Mouse (Mus musculus) kidney, embryonic 14.5 days (tissue): Measurements from ENCODE around the gene Spred3. TPM values are rescaled to one million over a fixed set of nuclear protein-coding genes. Genes with fewer than 3 reads are reported as not detected.
"Not testable (repeated sequence)": the region's sequence is repeated elsewhere in the genome, so short reads cannot be mapped to it uniquely, and the experiment has no call there.

ENCODE experiments used
- ATAC-seq: fragments of 200-750 bp; cut with Nextera tagmentation; 2 replicates; pipeline ENCODE4 v1.8.0; 2017; ENCODE audit warnings: moderate number of reproducible peaks, mild to moderate bottlenecking, moderate TSS enrichment, moderate library complexity; ENCODE audit not compliant: low FRiP score, low TSS enrichment
- H3K27ac ChIP-seq: fragments of 300-500 bp; sonication (generic); 2 replicates; pipeline ENCODE4 v1.5.1; 2014; ENCODE audit warnings: low read depth, mild to moderate bottlenecking, low read length, moderate library complexity, mixed read lengths
- H3K27me3 ChIP-seq: fragments of 300-500 bp; sonication (generic); 2 replicates; pipeline ENCODE4 v1.6.1; 2014; ENCODE audit warnings: mild to moderate bottlenecking, low read length; ENCODE audit not compliant: control insufficient read depth, insufficient read depth
- H3K36me3 ChIP-seq: fragments of 300-500 bp; sonication (generic); 2 replicates; pipeline ENCODE4 v1.6.1; 2014; ENCODE audit warnings: low read length, mixed read lengths; ENCODE audit not compliant: control insufficient read depth, insufficient read depth
- H3K4me1 ChIP-seq: fragments of 300-500 bp; sonication (generic); 2 replicates; pipeline ENCODE4 v1.6.1; 2014; ENCODE audit warnings: low read length, mixed read lengths; ENCODE audit not compliant: control insufficient read depth, insufficient read depth
- H3K4me2 ChIP-seq: fragments of 300-500 bp; sonication (generic); replicated peaks from 2 replicates; pipeline ENCODE4 v1.6.1; 2014; ENCODE audit warnings: low read depth, mild to moderate bottlenecking, low read length
- H3K4me3 ChIP-seq: fragments of 300-500 bp; sonication (generic); 2 replicates; pipeline ENCODE4 v1.5.1; 2014; ENCODE audit warnings: mild to moderate bottlenecking, low read length
- H3K9ac ChIP-seq: fragments of 300-500 bp; sonication (generic); 2 replicates; pipeline ENCODE4 v1.6.1; 2014; ENCODE audit warnings: low read depth, mild to moderate bottlenecking, low read length, moderate library complexity
- H3K9me3 ChIP-seq: fragments of 300-500 bp; sonication (generic); 2 replicates; pipeline ENCODE4 v1.6.1; 2016; ENCODE audit warnings: low read length; ENCODE audit not compliant: control insufficient read depth
- WGBS: fragments of 180-500 bp; shearing (Covaris S2); extraction: QIAGEN DNeasy Blood & Tissue Kit; methylation state at CpG from one replicate; pipeline ENCODE4 v1.1.7; 2014; 5-methylcytosine and 5-hydroxymethylcytosine counted together
- polyA plus RNA-seq: library from polyadenylated mRNA; unstranded; fragments of >200 nt; fragmentation: Nextera tagmentation; extraction: Ambion mirVana; gene quantifications from 2 replicates; pipeline ENCODE4 v1.2.1, GENCODE M21; 2014

The Spred3 gene
- 6.0 and 6.4 TPM in 2 replicates for polyA plus RNA-seq

DNA sequence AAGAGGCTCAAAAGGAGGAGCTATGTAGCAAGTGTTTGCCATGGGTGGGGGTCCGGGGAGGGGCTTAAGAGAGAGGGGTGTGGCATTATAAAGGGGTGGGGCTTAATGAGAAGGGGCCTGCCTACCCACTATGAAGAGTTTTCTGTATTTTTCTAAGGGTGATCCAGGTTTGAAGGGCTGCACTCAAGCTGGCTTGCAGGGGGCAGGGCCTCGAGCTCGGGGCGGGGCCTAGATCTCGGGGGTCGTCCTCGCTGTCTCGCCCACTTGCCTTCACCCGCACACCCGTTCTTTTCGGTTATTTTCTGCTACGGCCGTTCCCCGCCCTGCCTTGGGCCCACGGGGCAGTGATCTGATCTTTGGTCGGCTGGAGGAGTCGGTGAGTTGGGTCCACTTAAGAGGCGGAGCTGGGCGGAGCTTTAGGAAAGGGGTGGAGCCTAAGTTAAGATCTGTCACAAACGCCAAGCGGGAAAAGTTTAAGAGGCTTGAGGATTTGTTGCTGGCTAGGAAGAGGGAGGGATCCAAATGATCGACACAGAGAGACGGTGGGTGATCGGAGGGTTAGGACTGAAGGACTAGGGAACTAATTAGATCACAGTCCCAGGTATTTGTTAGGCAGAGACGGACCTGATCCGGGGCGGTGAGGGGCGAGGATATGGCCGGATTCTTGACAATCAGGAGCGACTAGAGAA lies at the start of gene Spred3, which contains the start of gene Ggn:
Gene Spred3, minus strand, starts transcription at position 346 of the 689 bp plus-strand sequence.
Gene Ggn, plus strand, starts transcription at position 145 of the 689 bp plus-strand sequence.
- H3K27me3 ChIP-seq: peaks cover 32% of the 10 kb centered on the region
- peak within 1 kb of the TSS; percentile 77 for H3K4me2 ChIP-seq
- peaks cover 28% of the 10 kb centered on the region for H3K4me1 ChIP-seq
- no peaks in the 10 kb centered on the region for H3K9me3 ChIP-seq
- peaks cover 19% of the 10 kb centered on the region for H3K36me3 ChIP-seq
- H3K4me3 ChIP-seq: peak within 1 kb of the TSS; percentile 65
- peak within 1 kb of the TSS; percentile 82 for H3K27ac ChIP-seq
- WGBS: 1% methylated on average over 30 of the region's 30 CpGs
- peak; percentile 78 for ATAC-seq
- H3K9ac ChIP-seq: peak within 1 kb of the TSS; percentile 66

DNA sequence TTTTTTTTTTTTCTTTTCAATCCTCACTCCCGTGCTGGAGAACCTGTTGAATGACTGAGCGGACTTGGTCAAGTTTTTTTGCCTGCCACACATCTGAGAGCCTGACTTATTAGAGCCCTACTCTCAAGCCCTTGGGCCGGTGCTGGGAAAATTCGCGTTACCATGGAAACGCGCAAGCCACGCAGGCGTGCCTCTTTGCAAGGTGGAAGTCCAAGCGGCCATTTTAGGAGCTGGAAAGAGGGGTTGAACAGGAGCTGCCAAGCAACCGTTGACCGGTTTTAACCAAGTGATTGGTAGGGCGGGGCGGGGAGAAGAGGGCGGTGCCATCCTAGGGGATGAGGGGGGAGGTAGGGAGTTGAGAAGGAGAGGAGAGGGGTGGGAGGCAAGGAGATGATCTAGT lies 44.6 kb upstream of the Spred3 start:
- Histone ChIP-seq H3K4me1 (no peaks in the 10 kb centered on the region), H3K36me3 (no peaks in the 10 kb centered on the region), H3K9ac (no peak overlapping the region), H3K4me3 (no peak overlapping the region), H3K9me3 (peaks cover 7% of the 10 kb centered on the region; the same call in 1 of the 2 replicates), H3K27me3 (no peaks in the 10 kb centered on the region), H3K27ac (no peak overlapping the region), H3K4me2 (no peak overlapping the region)
- no peak for ATAC-seq
- 50% methylated on average over 15 of the region's 15 CpGs for WGBS

DNA sequence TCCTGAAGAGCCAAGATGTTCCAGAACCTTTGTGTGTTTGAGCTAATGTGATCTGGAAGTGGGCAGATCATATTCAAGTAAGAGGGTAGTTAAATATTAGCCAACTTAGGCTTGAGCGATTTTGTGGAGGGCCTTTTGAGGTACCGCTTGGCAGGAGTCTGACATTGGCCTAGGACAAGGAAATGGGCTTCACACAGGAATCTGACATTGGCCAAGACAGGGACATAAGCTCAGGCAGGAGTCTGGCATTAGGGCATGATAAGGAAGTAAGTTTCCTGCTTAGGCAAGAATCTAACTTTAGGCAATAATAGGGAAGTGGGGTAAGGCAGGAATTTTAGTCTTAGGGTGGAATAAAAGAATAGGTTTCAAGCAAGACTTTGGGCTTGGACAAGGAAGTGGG lies 44.0 kb upstream of the Spred3 start:
- Histone ChIP-seq H3K4me2 (no peak overlapping the region), H3K4me3 (no peak overlapping the region), H3K27ac (no peak overlapping the region), H3K9ac (no peak overlapping the region), H3K9me3 (peaks cover 3% of the 10 kb centered on the region; the same call in 1 of the 2 replicates), H3K36me3 (no peaks in the 10 kb centered on the region), H3K4me1 (no peaks in the 10 kb centered on the region), H3K27me3 (no peaks in the 10 kb centered on the region)
- ATAC-seq: no peak
- 46% methylated on average over 2 of the region's 2 CpGs for WGBS

DNA sequence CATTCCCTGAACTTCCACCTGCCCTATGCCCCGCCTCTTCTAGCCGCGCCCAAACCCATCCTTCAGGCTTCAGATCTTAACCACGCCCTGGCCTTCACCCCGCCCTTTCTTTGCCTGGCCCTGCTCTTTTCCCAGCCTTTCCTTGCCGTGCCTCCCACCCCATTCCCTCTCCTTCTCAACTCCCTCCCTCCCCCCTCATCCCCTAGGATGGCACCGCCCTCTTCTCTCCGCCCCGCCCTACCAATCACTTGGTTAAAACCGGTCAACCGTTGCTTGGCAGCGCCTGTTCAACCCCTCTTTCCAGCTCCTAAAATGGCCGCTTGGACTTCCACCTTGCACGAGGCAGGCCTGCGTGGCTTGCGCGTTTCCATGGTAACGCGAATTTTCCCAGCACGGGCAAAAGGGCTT lies 43.5 kb upstream of the Spred3 start, which contains the start of gene Catsperg1:
Gene Catsperg1, minus strand, starts transcription at position 361 of the 408 bp plus-strand sequence.
- H3K27ac ChIP-seq: no peak within 1 kb of the TSS
- no peaks in the 10 kb centered on the region for H3K4me1 ChIP-seq
- H3K27me3 ChIP-seq: no peaks in the 10 kb centered on the region
- H3K4me2 ChIP-seq: peak within 1 kb of the TSS; percentile 31
- ATAC-seq: peak; percentile 75
- H3K4me3 ChIP-seq: no peak within 1 kb of the TSS; the same call in 1 of the 2 replicates
- WGBS: 3% methylated on average over 20 of the region's 20 CpGs
- no peak within 1 kb of the TSS for H3K9ac ChIP-seq
- no peaks in the 10 kb centered on the region for H3K36me3 ChIP-seq
- peaks cover 3% of the 10 kb centered on the region; the same call in 1 of the 2 replicates for H3K9me3 ChIP-seq

DNA sequence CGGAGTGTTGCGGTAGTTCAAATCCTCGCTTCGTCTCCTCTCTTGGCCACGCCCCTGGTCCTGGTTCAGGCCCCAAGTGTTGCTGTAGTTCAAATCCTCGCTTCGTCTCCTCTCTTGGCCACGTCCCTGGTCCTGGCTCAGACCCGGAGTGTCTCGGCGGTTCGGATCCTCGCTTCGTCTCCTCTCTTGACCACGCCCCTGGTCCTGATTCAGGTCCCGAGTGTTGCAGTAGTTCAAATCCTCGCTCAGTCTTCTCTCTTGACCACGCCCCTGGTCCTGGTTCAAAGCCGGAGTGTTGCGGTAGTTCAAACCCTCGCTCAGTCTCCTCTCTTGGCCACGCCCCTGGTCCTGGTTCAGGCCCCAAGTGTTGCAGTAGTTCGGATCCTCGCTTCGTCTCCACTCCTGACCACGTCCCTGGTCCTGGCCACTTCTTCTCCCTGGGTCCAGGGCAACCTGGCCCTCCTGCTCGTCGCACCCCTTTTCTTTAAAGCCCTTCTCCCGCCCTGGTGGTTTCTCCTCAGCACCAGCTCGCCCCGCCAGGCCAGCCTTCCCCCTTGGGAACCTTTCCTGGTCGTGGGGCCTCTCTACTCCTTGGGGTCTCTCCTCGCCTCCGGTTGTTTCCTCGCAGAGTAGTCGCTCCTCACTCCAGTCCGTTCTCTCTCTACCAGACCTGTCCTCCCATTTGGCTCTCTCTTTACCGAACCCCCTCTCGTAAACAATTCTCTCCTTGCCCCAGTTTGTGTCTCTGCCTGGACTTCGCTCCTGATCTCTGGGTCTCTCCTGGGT lies 42.8 kb upstream of the Spred3 start:
- H3K9ac ChIP-seq, H3K27me3 ChIP-seq, H3K4me1 ChIP-seq, H3K9me3 ChIP-seq, ATAC-seq, H3K36me3 ChIP-seq, H3K27ac ChIP-seq: not testable (repeated sequence)
- peak overlapping the region; percentile 31 for H3K4me2 ChIP-seq
- 16% methylated on average over 40 of the region's 40 CpGs for WGBS
- H3K4me3 ChIP-seq: peak overlapping the region; percentile 2; the same call in 1 of the 2 replicates

DNA sequence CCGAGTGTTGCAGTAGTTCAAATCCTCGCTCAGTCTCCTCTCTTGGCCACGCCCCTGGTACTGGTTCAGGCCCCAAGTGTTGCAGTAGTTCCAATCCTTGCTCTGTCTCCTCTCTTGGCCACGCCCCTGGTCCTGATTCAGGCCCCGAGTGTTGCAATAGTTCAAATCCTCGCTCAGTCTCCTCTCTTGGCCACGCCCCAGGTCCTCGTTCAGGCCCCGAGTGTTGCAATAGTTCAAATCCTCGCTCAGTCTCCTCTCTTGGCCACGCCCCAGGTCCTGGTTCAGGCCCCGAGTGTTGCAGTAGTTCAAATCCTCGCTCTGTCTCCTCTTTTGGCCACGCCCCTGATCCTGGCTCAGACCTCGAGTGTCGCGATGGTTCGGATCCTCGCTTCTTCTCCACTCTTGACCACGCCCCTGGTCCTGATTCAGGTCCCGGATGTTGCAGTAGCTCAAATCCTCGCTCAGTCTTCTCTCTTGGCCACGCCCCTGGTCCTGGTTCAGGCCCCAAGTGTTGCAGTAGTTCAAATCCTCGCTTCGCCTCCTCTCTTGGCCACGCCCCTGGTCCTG lies 42.1 kb upstream of the Spred3 start:
- no peak for ATAC-seq
- WGBS: 12% methylated on average over 26 of the region's 26 CpGs
- Histone ChIP-seq H3K9me3 (peaks cover 3% of the 10 kb centered on the region; the same call in 1 of the 2 replicates), H3K4me2 (peak overlapping the region; percentile 37), H3K4me3 (peak overlapping the region; percentile 28), H3K36me3 (no peaks in the 10 kb centered on the region), H3K27ac (no peak overlapping the region), H3K27me3 (no peaks in the 10 kb centered on the region), H3K4me1 (no peaks in the 10 kb centered on the region), H3K9ac (no peak overlapping the region)

DNA sequence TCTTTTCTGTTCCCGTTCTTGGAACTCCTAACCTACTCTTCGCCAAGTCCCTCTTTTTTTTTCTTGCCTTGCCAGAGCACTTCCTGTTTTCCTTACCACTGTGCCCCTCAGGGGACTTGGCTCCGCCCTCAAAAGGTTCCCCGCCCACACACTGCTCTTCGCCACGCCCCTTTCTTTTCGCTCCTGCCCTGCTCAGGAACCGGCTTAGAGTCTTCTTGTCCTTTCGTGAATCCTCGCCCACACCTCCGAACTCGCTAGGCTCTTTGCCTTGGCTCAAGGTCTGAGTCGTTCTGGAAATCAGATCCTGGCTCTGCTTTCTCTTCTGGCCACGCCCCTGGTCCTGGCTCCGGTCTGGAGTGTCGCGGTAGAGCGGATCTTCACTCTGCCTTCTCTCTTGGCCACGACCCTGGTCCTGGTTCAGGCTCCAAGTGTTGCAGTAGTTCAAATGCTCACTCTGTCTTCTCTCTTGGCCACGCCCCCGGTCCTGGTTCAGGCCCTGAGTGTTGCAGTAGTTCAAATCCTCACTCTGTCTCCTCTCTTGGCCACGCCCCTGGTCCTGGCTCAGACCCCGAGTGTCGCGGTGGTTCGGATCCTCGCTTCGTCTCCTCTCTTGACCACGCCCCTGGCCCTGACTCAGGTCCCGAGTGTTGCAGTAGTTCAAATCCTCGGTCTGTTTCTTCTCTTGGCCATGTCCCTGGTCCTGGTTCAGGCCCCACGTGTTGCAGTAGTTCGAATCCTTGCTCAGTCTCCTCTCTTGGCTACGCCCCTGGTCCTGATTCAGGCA lies 41.4 kb upstream of the Spred3 start:
- Histone ChIP-seq H3K9ac (no peak overlapping the region), H3K9me3 (peaks cover 3% of the 10 kb centered on the region; the same call in 1 of the 2 replicates), H3K4me3 (peak overlapping the region; percentile 28), H3K36me3 (no peaks in the 10 kb centered on the region), H3K27me3 (no peaks in the 10 kb centered on the region), H3K4me2 (peak overlapping the region; percentile 37), H3K4me1 (no peaks in the 10 kb centered on the region), H3K27ac (peak overlapping the region; percentile 8; the same call in 1 of the 2 replicates)
- ATAC-seq: peak; percentile 78
- WGBS: 5% methylated on average over 34 of the region's 34 CpGs

DNA sequence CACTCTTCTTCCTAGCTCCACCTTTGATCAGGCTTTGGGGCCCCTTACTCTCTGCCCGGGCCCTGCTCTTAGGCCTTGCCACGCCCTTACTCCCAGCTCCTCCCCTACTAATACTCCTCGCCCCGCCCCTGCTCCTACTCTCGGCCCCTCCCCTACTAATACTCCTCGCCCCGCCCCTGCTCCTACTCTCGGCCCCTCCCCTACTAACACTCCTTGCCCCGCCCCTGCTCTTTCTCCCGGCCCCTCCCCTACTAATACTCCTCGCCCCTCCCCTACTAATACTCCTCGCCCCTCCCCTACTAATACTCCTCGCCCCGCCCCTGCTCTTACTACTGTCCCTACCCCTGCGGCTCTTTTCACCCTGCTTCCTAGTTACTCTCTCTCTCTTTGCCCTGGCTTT lies 40.8 kb upstream of the Spred3 start:
- not testable (repeated sequence) for H3K9ac ChIP-seq

More for the DNA sequence above, 40.8 kb upstream of the Spred3 start:
- not testable (repeated sequence) for H3K4me1 ChIP-seq, H3K36me3 ChIP-seq, H3K27me3 ChIP-seq, H3K9me3 ChIP-seq
- WGBS: 24% methylated on average over 15 of the region's 15 CpGs
- Histone ChIP-seq H3K4me2 (peak overlapping the region; percentile 37), H3K4me3 (peak overlapping the region; percentile 28; the same call in 1 of the 2 replicates), H3K27ac (peak overlapping the region; percentile 8; the same call in 1 of the 2 replicates)
- ATAC-seq: peak; percentile 44
